Mouse (Mus musculus): ENCODE measurements at regions not wholly inside any gene's neighbourhood (a gene's known extent, or its start where the extent isn't known, plus 50 kb on each side); places are given as distances from the start of the nearest gene placed in this dataset.

DNA sequence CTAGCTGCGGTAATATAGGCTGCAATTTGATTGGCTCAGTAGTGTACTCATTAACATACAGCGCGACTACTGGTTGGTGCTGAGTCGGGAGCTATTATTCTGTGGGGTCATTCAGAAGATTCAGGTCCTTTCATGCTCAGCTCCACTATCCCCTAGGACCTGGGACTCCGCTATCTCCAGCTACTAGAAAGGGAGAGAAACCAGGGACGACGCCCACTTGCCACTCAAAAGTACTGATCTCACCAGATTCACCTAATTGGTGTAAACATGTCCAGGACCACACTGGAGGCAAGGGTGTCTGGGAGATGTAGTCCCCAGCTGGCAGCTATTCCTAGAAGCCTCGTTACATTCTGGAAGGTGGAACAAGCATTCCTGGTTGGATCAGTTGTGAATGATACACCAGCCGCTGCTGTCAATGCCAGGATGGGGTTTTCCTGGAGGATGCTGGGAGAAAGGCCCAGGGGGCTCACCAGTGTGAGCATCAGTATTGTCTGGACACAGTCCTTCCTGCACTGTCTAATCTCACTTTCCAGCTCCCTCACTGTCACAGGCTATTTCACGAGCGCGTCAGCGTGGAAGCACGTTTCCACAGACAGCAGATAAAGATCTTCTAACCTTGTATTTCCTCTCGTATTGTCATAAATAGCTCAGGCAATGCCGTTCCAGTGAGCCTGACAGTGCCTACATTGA lies 60.9 kb upstream of the Ctbp2 start:
- DNase-seq (ENCODE audit: low spot score in 2 of 2), result no peak
- intact Hi-C loops (cut with DNase I), result no loop called here

- DNase-seq (ENCODE audit: low spot score in 2 of 2), result no peak
- intact Hi-C loops (cut with DNase I), result no loop called here
Measured at GRCm38 (mm10) chr7:133181388-133181787, 57.2 kb upstream of the Ctbp2 start.

DNA sequence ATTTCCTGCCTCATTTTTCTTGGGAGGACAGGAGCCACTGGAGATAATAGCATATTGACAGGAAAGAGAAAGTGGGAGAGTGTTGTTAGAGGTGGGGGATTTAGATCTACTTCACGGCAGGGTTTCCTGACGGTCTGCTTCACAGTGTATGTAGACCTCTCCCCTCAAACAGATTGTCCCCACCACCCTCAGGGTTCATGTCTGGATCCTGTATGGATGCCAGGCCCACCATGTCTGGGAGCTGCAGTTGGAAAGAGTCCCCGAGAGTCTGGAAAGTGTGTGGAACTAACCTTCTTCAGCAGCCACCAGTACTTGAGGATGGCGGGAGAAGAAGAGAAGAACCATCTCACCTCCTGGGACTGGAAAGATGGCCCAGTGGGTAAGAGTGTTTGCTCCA lies 53.0 kb upstream of the Ctbp2 start:
- intact Hi-C loops (cut with DNase I), result no loop called here
- DNase-seq (ENCODE audit: low spot score in 2 of 2), result no peak

DNA sequence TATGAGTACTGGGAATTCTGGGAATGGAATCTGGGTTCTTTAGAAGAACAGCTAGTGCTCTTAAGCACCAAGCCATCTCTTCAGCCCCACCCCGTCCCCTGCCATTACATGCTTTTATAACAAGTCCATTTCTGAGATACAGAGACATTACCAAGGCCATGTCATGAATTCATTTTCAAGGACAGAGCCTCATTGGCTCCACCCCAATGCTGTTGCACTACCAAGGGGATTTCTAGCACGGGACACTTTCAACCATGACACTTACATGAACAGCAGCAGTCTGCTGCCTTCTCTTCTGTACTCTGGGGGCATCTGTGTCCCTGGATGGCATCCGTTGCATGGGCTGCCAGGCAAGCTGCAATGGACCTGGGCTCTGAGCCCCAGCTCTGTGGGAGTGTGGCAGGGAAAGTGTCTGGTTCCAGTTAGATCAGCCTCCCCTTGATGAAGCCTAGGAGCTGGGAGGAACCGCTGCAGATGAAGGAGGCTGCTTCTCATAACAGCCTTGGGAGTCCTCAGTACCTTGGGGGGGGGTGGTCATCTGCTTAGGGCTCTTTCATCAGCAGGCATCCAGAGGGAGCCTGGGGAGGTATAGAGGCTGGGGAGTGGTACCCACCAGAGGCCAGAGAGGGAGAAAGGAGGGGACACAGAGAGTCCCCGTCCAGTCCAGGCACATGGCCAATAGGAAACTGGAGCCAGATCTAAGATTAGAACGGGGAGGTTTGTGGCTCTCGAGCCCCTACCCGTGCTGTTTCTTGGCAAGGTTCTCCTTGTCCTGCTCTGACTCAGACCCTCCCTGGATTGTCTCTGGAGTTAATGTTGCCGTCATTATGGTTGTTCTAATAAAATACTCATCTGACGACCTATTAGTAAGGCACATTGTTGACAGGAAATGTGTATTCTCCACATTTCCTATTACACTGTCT lies 52.4 kb upstream of the Ctbp2 start:
- intact Hi-C loops (cut with DNase I), result no loop called here
- no peak for DNase-seq (ENCODE audit: low spot score in 2 of 2)

Data from left cerebral cortex, postnatal 25 days (tissue).